Mouse (Mus musculus): Measurements from ENCODE around the gene Galnt13.
"Not testable (repeated sequence)": the region's sequence is repeated elsewhere in the genome, so short reads cannot be mapped to it uniquely, and the experiment has no call there.

Galnt13 gene

DNA sequence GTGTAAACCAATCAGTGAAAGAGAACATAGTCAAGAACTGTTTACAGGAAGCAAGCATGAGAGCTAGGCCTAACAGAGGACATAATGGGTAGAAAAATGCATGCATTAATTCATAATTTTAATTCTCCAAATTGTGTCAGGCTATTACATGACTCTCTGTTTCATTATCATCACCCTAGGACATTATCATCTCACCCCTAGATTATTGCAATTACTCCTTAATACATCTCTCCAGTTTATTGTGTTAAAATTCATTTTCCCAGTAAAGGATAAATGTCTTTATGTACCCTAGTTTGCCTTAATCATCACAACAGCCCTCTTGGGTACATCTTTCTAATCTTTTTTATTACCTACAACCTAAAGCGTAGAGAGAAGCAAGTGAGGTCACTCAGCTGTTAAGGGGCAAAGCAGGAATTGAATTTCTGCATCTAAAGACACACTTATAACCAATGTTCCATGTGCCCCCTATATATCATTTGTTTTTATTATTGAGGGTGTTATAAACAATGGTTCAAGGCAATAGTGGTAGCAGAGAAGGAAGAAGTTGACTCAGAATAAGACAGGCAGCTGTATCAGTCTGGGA is 479.1 kb downstream of the Galnt13 start:
- DNase-seq (ENCODE audit: low read depth, low spot score) = no peak

DNA sequence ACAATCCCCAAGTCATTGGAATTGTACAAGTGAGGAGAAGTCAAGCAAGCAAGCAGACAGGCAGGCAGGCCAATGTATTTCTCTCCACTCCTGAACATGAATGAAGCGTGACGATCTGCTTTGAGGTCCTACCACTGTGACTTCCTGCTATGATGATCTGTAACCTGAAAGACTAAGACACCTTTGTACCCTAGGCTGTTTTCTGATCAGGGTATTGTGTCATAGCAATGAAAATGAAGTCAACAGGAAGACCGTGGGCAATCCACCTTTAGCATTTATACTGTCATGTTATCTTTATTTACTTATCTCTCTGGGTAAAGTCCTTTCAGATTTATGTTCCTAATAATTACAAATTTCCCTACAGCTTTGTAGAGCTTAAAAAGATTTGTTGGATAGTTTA is 500.3 kb downstream of the Galnt13 start:
- no peak for DNase-seq (ENCODE audit: low read depth, low spot score)

DNA sequence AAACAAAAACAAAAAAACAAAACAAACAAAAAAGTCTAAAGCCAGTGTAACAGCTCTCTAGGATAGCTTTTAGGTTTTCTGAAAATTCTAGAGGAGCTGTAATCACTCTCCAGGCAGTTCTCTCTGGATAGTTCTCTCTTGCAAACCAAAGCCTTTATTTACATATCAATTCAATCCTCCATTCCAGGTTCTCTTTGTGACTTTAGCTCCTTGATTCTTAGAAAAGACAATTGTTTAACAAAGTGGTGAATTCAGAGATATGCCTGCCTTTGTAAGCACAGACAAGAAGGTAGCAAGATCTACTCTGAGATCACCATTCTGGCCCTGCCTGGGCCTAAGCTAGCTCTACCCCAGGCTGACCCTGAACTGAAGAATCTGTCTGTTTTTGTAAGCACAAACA is 501.2 kb downstream of the Galnt13 start:
- DNase-seq (ENCODE audit: low read depth, low spot score) = no peak

DNA sequence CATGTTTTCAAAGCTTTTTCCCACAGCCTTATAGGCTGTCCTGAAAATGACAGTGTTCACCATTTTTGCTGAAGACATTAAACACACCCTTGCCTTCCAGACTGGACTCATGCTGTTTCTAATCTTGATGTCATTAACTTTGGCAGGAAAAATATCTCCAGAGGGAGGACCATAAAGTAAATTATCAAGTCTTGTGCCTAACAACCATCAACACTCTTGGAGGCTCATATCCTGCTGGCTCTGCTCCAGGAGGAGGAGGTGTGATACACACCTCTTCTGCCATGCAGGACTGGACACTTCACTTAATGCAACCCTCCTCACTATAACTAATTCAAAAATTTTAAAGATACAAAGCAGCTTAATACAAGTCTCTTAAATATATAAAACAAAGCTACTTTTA is 502.0 kb downstream of the Galnt13 start:
- no peak for DNase-seq (ENCODE audit: low read depth, low spot score)

DNA sequence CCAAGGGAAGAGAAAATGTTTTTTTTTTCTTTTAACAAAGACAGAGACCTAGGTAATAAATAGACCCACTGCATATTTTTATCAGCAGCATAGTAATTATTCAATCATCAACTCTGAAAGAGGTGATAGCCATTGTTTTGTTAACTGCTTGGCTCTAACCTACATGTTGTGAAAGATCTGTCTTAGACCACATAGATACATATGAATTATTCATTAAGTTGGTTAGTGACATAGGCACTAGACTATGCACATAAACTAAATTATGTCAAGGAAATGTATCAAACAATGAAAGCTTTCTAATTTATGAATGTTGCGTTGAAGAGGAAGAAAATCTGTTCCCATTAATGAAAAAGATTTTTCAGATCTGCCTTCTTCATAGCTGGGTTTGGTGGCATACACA is 507.3 kb downstream of the Galnt13 start:
- DNase-seq (ENCODE audit: low read depth, low spot score) = no peak

DNA sequence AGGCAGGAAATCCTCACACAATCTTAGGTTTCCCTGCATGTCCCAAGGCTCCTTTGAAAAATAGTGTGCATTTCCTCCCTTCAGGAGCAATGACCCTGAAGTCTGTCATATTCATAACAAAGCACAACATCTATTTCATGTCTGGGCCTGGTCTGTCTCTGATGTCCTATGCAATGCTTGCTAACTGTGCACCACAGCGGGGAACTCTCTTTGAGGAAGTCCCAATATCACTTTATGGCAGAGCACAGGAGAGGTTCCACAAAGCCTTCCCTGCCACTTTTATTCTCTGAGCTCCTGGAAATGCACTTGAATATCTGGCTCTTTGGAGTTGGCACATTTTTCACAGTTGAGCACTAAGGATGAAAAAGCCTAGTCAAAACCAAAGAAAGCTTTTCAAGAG is 547.7 kb downstream of the Galnt13 start:
- no peak for DNase-seq (ENCODE audit: low read depth, low spot score)

DNA sequence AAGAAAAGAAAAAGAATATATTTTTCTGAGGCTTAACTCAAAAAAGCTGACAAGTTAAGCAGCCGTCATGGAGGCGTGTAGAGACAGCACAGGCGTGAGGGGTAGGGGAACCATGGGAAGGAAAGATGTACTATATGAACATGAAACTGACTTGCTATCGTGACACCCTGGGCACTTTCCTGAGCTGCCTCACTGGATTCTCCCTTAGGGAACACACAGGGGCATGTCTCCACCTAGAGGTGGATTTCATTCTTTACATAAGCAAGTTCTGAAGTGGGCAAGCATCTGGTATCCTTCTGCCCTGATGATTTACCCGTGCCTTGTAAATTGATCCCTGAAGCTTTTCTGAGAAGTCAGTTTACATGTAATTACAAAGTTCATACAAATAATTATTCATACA is 586.4 kb downstream of the Galnt13 start:
- DNase-seq (ENCODE audit: low read depth, low spot score) = not testable (repeated sequence)

DNA sequence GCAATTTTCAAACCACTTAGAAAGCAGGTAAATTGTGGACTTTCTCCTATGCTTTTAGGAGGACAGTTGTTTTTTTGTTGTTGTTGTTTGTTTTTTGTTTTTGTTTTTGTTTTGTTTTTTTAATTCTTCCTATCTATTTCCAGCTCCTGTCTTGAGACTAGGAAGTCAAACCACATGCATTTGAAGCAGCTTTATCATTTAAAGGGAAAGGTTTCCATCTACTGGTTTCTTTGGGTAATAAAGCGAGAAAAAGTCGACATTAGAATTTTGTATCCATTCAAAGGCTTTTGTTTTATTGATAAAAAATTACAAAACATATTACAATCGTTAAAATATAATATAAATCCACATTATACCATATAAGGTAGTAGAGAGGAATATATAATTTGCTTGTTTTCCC is 598.5 kb downstream of the Galnt13 start:
- DNase-seq (ENCODE audit: low read depth, low spot score) = no peak

DNA sequence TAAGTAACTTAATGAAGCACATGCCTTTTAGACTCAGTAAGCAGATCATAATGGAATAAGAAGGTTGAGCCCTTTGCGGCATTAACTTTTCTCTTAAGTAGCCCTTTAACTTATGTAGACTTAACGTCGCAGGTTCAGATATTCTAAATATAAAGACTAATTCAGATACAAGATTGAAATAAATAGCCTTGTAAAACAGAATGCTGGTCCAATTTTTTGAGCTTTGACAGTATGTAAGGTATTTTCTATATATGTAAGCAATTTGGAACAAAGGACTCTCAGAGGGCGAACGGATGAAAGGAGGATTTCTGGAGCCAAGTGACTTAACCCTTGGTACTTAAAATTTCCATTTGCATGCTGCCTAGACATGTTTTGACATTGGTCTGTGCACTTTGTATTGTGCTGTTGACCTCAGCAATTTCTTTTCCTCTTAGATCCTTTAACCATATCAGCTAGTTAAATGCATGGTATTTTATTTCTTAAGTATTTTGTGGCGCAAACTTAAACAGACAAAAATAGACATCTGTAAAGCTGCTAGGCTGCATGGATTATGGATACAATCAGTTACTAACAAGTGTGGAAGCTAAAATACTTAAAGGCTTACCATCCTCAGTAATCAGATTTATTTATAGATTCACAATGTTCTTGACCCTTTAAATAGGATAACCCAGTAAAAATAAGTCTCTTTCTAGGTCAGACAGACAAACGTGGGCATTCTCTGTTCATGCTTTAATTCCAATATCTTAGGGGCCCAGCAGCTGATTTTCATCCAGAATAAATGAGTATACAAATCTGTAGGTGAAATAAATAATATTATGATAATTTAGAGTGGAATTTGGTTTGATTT is 629.6 kb downstream of the Galnt13 start:
- DNase-seq (ENCODE audit: low read depth, low spot score) = no peak

DNA sequence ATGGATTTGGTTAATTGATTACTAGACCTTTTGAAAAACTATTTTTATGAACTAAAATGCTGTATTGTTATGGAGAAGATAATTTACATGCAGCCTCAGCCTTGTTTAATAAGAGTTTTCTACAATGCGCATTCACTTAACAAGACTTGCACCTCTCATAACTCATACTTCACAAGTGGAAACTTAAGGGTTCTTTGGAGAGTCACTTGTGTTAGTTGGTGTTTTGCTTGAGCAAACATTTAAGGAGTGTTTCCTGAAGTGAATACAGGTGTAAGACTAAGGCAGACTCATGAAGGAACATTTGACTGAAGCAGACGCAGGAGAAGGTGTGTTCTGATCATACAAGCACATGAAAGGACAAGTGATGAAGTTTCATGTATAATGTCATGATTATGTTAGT is 649.5 kb downstream of the Galnt13 start:
- no peak for DNase-seq (ENCODE audit: low read depth, low spot score)

DNA sequence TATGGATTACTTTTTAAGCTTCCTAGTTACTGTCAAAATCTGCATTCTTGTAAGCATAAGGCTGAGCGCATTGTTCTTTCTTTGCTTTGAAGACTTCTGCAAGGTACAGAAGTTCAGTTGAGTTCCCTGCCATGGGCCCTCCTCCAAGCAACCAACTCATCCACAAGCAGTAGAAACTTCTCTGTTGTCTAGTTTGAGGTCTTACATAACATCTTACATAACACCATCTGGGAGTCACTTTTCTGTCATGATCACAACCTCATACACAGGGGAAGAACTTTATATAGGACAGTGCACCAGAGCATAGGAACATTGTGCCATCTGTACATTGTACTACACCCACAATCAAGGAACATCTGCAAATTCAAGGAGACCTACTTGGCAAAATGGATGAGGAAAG is 651.9 kb downstream of the Galnt13 start:
- no peak for DNase-seq (ENCODE audit: low read depth, low spot score)

DNA sequence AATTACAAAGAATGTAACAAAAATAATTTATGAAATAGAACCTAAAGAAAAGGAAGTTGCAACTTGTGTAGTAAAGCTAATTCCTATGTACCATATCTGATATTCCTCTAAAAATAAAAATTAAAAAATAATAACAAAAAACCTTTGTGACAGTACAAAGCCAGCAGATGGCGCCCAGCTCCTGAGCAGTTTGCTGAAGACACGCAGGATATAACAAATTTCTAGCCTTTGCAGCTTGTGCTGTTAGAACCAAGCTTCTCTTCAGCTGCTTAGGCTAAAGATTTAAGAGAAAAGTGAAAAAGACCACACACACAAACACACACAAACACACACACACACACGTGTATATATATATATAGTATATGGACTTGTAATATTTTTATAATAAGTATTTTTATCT is 654.2 kb downstream of the Galnt13 start:
- no peak for DNase-seq (ENCODE audit: low read depth, low spot score)

DNA sequence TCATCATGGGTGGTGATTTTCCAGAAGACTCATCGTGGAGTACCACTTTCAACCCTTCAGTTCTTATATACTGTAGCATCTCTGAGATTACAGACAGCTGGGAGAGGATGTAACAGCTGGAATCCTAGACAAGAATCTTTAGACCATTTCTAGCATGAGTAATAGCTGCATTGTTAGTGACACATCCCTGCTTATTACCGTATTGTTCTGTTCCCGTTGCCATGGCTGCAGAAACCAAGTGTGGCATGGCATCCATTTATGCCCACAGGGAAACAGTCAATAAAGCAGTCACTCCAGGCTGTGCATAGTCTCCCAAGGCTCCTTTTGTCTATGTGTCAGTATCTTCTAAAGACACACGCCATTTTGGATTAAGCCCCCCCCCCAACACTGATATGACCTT is 655.4 kb downstream of the Galnt13 start:
- DNase-seq (ENCODE audit: low read depth, low spot score) = no peak

DNA sequence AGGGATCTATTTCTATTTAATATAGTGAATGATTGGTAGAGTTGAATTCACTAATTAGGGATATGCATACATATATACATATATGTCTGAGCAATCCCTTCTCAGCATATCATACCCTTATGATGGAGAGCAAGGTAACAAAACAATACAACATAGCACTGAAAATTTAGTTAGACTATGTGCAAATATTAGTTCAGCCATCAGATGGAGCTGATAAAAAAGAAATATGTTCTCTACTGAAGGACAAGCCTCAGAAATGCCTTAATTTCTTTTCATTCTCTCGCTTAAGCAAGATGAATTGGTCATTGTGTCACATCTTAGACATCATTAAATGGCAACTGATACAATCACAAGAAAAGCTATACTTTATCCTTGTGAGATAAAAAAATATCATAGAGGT is 663.0 kb downstream of the Galnt13 start:
- no peak for DNase-seq (ENCODE audit: low read depth, low spot score)

DNA sequence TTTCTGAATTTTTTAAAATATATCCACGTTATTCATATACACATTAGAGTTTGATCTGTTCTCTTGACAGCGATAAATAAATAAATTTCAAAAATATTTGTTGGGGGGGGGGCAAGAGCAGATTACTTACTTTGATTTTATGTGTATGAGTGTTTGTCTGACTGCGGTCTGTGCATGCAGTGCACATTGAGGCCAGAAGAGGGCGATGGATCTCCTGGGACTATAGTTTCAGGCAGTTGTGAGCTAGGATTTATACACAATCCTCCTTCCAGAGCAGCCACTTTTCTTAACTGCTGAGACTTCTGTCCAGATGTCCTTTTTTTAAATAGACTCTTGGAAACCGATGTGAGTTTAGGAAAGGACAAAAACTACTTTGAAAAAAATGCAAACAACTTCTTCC is 665.2 kb downstream of the Galnt13 start:
- no peak for DNase-seq (ENCODE audit: low read depth, low spot score)

DNA sequence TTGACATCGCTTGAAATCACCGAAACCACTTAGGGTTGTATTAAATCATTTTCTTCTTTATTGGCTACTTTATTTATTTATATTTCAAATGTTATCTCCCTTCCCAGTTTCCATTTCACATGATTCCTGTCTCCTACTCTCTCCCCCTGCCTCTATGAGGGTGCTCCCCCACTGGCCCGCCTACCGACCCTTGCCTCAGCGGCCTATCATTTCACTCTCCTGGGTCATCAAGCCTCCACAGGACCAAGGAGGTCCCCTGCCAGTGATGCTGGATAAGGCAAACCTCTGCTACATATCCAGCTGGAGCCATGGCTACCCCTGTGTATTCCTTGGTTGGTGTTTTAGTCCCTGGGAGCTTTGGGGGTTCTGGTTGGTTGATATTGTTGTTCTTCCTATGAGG is 667.4 kb downstream of the Galnt13 start:
- DNase-seq (ENCODE audit: low read depth, low spot score) = no peak

DNA sequence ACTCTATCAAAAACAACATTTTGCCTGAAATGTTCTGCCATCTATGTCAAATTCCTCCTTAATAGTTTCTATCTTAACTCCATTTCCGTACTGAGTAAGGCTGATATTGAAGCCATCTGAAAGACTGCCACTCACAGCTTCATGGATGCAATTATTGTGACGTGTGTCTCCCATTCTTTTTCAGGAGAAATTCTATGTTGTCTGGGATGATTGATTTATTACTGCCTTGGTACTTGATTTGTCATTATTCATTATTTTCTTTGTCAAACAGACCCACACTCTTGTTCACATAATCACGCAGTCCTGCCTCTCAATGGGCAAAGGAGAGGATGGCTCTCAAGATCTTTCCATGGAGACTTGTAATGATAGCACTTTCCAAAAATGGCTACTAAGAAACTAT is 671.7 kb downstream of the Galnt13 start:
- DNase-seq (ENCODE audit: low read depth, low spot score) = no peak

DNA sequence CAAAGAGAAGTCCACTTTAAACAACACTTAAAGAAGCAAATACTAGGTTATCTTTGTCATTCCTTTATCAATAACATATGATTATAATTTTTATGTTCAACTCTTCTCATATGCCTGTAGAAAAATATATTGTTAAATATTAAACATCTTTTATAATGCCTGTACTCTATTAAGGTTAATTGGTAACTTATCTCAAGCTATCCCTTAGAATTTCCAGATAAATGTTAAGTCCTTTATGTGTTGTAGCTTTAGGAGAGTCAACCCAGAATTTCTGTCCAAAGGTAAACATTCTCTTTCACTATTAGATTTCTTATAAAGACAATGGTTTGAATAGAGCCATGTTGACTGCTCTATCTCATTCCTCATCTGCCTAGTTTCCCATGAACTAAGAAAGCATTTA is 717.0 kb downstream of the Galnt13 start:
- DNase-seq (ENCODE audit: low read depth, low spot score) = no peak

DNA sequence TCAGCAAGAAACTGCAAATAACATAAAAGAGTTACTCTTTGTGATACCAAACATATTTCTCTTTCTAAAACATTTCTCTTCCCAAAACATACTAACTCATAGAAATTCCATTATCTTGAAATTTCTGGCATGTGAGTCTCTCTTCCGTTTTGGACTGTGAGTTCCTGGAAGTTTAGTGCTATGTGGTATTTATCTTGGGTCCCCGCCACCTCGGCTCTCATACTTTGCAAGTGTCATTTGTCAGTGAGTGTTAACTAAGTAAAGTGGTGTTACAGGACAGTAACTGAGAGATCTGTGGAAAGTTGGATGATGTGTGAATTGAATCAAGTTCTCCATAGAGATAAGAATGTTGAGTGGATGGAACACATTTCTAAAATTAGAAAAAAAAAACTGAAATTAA is 728.7 kb downstream of the Galnt13 start:
- DNase-seq (ENCODE audit: low read depth, low spot score) = no peak

Data from skeletal muscle tissue, adult 2 months (tissue).